Mouse (Mus musculus) ES-E14 (cell line): ENCODE results near the gene Irs1.

Experiments used
- CHD2 ChIP-seq: IDR thresholded peaks from 2 replicates; pipeline ENCODE4 v1.6.1; 2014; ENCODE audit warnings: mild to moderate bottlenecking, low read depth, low read length, inconsistent platforms
- MAFK ChIP-seq: IDR thresholded peaks from 2 replicates; pipeline ENCODE4 v1.6.1; 2014; ENCODE audit warnings: mild to moderate bottlenecking, low read depth, low read length, inconsistent platforms; ENCODE audit not compliant: insufficient read depth

GRCm38 (mm10) chr1:82286190-82287051, 4.8 kb downstream of the Irs1 start:
- TF ChIP-seq CHD2 (no peak), MAFK (no peak)
